Mouse (Mus musculus) kidney, adult 18-20 months (tissue): ENCODE measurements around the gene Ralgapa2.
"Not testable (repeated sequence)": the region's sequence is repeated elsewhere in the genome, so short reads cannot be mapped to it uniquely, and the experiment has no call there.

ENCODE experiments used
- DNase-seq: peaks from one replicate; pipeline ENCODE4 v3.0.0; 2021

The Ralgapa2 gene

GRCm38 (mm10) chr2:146496995-146497394 lies 15.1 kb downstream of the Ralgapa2 start:
- no peak for DNase-seq

GRCm38 (mm10) chr2:146495781-146496180 lies 16.4 kb downstream of the Ralgapa2 start:
- DNase-seq, result no peak

- DNase-seq, result no peak
Measured at GRCm38 (mm10) chr2:146493354-146493946, 18.7 kb downstream of the Ralgapa2 start.

GRCm38 (mm10) chr2:146491830-146492610 lies 20.1 kb downstream of the Ralgapa2 start:
- no peak for DNase-seq

- DNase-seq, result no peak
Measured at GRCm38 (mm10) chr2:146490926-146491325, 21.2 kb downstream of the Ralgapa2 start.

DNA sequence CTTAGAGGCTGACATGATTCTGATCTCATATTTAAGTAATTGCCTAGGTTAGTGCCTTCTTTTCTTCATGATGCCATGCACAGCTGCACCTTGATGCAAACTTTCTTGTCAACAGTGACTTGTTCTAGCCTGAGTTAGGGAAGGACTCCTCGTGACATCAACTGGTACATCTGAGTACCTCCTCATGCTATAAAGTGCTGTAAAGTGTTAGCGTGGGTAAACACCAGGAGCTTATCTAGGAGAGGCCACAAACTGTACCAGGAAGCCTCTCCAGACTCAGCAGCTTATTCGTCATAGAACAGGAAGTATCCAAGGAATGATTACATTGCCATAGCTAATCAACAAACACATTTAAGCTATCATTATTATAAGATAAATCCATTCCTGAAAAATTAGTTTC lies 23.9 kb downstream of the Ralgapa2 start:
- no peak for DNase-seq

- no peak for DNase-seq
Measured at GRCm38 (mm10) chr2:146482859-146483258, 29.3 kb downstream of the Ralgapa2 start.

DNA sequence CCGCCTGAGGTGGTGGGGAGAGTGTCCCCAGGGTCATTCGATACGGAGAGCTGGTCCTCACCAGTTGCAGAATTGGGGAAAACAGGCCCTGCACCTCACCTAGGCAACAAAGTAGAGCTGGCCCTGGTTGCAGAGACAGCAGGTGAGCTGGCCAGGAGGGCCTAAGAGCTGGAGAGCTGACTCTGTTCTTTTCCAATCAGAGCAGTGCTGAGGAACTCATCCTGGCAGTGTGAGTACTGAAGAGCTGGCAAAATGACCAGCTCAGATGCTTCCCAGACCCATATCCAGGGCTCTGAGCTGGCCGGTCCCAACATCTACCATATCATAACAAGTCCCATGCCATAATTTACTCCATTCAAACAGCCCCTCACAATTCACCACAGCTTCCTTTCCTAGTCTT lies 34.7 kb downstream of the Ralgapa2 start:
- DNase-seq, result no peak

- no peak for DNase-seq
Measured at GRCm38 (mm10) chr2:146476428-146476972, 35.6 kb downstream of the Ralgapa2 start.

DNA sequence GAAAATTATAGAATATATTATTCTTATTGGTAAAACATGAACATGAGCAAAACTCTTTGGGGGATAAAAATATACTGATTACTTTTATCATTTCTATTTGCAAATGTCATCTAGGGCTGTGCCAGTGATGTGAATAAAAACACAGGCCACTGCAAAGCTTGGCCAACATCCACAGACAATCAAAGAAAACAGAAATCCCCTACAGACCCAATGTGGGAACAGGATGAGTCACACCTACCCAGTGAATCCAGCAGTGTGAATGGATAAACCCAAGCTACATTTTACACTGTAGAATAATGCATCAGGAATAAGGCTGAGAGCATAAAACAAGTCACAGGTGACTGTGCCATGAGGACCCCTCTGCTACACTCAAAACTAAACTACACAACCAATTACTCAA lies 36.1 kb downstream of the Ralgapa2 start:
- DNase-seq, result no peak

- no peak for DNase-seq
Measured at GRCm38 (mm10) chr2:146470947-146471346, 41.2 kb downstream of the Ralgapa2 start.

DNA sequence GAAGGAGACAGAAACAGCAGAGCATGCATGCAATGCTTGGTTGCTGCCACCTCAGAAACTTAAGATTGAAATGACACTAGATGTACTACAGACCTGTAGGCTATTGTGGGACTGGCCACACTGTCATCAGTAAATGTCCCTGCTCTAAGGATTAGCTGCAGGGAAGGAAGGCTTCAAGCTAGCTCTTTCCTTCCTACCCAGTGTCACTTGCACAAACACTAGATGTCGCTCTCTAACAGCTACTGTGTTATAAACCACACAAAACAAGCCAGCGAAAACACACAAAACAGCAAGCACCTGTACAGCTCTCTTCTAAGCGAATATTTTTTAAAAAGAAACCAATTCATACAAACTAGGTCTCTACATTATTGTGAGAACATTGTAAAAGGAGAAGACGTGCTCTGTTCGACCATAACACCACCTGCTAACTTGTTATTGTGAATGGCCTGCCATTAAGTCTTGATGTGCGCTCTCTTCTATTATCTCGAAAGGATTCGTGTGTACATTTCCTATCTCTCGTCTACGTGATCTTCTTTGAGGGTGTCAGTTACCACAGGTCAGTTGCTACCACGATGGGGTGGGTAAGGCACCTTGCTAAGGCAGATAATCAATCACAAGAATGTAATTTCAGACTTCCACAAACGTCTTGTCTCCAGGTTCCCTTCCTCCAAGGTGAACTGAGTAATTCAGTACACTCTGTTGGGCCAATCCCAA lies 42.3 kb downstream of the Ralgapa2 start:
- DNase-seq, result no peak

DNA sequence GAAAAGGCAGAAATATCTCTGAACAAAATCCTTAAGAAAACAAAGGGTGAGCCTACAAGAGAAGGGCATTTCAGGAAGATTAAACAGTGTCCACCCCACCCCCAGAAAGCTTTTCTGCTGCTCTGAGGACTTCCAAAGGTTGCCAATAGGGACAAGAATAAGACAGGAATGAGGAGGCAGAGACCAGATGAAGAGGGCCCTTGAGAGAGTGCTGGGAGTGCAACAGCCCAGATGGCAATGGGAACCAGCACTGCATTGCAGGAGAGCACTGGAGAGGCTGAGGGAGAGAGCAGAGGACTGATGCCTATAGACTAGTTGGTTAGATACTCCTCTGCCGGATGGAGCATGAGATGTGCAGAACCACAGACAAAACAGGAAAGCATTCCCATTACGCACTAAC lies 43.2 kb downstream of the Ralgapa2 start:
- no peak for DNase-seq

DNA sequence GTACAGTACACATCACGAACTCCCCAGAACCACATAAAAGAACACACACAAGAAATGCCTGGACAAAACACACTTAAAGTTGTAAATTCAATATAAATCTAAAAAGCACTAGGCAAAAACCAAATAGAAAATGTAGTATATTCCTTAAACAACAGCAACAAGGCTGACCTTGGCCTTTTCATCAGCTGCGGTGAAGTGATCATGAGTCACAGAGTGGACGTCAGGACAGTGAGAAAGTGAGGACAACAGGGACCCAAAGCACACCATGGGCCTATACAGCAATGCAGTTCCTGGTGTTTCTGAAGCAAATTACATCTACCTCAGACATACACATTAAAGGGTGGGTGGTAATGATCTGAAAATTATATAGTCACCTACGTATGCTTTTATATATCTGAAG lies 44.1 kb downstream of the Ralgapa2 start:
- no peak for DNase-seq

GRCm38 (mm10) chr2:146466811-146467210 lies 45.3 kb downstream of the Ralgapa2 start:
- not testable (repeated sequence) for DNase-seq

DNA sequence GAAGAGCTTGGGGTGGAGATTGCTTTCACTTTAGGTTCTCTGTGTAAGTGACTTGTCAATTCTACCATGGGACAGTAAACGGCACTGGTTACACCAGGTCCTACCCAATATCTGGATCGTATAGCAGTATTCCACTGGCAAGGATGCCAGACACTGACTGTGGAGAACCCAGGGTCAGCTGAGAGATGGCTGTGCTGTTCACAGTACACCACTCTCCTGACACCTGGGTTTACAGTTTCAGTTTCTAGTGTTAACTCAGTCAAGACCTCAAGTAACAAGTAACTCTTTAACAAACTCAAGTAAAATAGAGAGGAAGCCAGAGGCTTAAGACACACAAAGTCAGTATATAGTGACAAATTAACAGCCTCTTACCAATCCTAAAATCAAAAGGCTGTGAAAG lies 54.6 kb downstream of the Ralgapa2 start:
- no peak for DNase-seq

- DNase-seq, result no peak
Measured at GRCm38 (mm10) chr2:146456612-146457011, 55.5 kb downstream of the Ralgapa2 start.

DNA sequence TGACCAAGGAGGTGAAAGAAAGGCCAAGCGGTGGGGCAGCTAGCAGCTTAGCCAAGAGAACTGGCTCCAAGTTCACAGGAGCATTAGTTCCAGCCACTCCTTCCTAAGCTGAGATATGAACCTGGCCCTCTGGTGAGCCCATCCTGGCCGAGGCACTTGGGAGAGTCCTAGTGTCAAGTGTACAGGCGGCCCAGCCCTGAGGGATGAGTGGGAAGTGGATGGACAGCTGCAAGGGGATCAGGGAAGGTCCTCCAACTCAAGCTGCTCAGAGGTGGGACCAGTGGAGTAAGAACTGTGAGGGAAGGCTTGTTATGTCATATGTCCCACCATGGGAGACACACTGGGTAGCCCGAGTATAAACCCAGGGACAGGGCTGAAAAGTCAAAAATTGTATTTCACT lies 56.1 kb downstream of the Ralgapa2 start:
- no peak for DNase-seq

GRCm38 (mm10) chr2:146444009-146444408 lies 68.1 kb downstream of the Ralgapa2 start:
- no peak for DNase-seq

- no peak for DNase-seq
Measured at GRCm38 (mm10) chr2:146443291-146443875, 68.8 kb downstream of the Ralgapa2 start.

DNA sequence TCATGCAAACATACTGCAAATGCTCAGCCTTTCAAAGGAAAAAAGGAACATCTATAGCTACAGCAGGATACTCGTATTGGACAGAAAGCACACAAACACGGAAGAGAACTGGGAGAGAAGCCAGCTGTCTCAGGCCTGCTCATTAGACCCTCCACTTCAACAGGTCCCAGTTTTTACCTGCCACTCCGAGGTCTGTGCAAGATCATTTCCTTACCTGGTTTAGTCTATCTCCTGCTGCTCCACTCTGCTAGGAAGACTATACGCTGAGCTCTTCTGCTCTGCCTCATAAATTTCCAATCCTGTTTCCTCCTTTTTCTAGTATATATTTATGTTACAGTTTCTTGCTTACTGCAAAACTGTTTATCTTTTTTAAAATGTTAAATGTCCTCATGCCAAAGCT lies 70.4 kb downstream of the Ralgapa2 start:
- DNase-seq, result no peak

DNA sequence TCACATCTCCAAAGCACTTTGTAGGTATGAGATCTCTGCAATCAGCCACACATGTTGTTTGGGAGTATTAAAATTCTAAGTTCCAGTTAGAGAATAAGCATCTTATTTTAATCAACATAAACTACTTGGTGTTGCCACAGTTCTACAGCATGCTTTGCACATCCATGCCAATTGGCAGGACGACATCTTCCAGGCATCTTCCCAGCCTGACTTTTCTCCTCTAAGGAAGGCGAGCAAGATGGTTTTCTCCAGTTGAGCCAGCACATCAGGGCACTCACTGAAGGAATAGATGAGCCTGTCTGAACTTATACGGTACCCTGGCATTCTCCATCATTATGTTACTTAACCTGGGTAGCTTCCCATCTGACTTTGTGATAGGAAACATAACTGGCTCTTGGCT lies 83.4 kb downstream of the Ralgapa2 start:
- DNase-seq, result no peak

DNA sequence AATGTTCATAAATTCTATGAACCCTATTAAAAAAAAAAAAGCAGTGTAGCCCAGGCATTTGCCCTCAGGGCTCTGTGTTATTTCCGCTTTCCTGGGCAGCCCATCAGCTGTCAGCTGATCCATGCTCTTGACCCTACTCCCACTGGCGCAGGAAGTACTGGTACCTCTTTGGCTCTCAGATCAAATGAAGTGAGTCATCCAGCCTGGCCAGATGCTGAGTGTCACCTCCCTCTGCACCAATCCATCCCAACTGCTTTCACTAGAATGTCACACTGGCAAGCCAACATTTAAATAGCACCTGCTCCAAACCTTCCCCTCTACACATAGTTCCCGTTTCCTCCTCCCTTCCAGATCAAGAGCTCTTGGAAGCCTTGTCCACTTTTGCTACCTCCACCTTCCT lies 84.8 kb downstream of the Ralgapa2 start:
- no peak for DNase-seq
